Mouse (Mus musculus) C2C12 (cell line): Measurements from ENCODE around the gene Lamb3. TPM values are rescaled to one million over a fixed set of nuclear protein-coding genes. Genes with fewer than 3 reads are reported as not detected.

Experiments
- H3K27me3 ChIP-seq: one replicate; pipeline ENCODE4 v1.6.1; 2011; ENCODE audit not compliant: control insufficient read depth, insufficient read depth, insufficient read length
- H3K36me3 ChIP-seq: one replicate; pipeline ENCODE4 v1.6.1; 2011; ENCODE audit not compliant: control insufficient read depth, insufficient read depth
- H3K4me3 ChIP-seq: one replicate; pipeline ENCODE4 v1.5.1; 2011; ENCODE audit warnings: mild to moderate bottlenecking, control low read depth; ENCODE audit not compliant: poor library complexity, insufficient read depth, severe bottlenecking
- H3K79me2 ChIP-seq: one replicate; pipeline ENCODE4 v1.6.1; 2011; ENCODE audit not compliant: control insufficient read depth, insufficient read depth
- H3K79me3 ChIP-seq: one replicate; pipeline ENCODE4 v1.6.1; 2011; ENCODE audit warnings: low read depth, control low read depth
- H3ac ChIP-seq: one replicate; pipeline ENCODE3; 2011; ENCODE audit warnings: low read depth; ENCODE audit not compliant: control insufficient read depth, insufficient read length
- CEBPB ChIP-seq: IDR thresholded peaks from one replicate; pipeline ENCODE4 v1.6.1; 2011; ENCODE audit warnings: low read depth, mild to moderate bottlenecking, control low read depth, moderate library complexity
- CTCF ChIP-seq: IDR thresholded peaks from one replicate; pipeline ENCODE4 v1.5.1; 2011; ENCODE audit not compliant: control insufficient read depth, insufficient read depth, insufficient read length
- FOSL1 ChIP-seq: IDR thresholded peaks from one replicate; pipeline ENCODE4 v1.8.0; 2011; ENCODE audit warnings: mild to moderate bottlenecking, low read length; ENCODE audit not compliant: poor library complexity, insufficient read depth, severe bottlenecking
- MAX ChIP-seq: IDR thresholded peaks from one replicate; pipeline ENCODE4 v1.6.1; 2011; ENCODE audit warnings: mild to moderate bottlenecking, control low read depth
- MYOD1 ChIP-seq: IDR thresholded peaks from one replicate; pipeline ENCODE4 v1.6.1; 2011; ENCODE audit warnings: low read depth; ENCODE audit not compliant: control insufficient read depth, insufficient read length
- MYOG ChIP-seq: IDR thresholded peaks from one replicate; pipeline ENCODE4 v1.6.1; 2011; ENCODE audit not compliant: control insufficient read depth, insufficient read length; ENCODE audit errors: extremely low read depth
- USF1 ChIP-seq: IDR thresholded peaks from one replicate; pipeline ENCODE4 v1.6.1; 2011; ENCODE audit warnings: low read depth, mild to moderate bottlenecking, control low read depth, moderate library complexity
- polyA plus RNA-seq: library from polyadenylated mRNA; unstranded; fragments of >200 nt; fragmentation: generic; extraction: Trizol; gene quantifications from one replicate; pipeline ENCODE4 v1.2.1, GENCODE M21; 2012; ENCODE audit warnings: missing spikeins

The Lamb3 gene
- polyA plus RNA-seq, 1 experiment = 5.3 TPM

DNA sequence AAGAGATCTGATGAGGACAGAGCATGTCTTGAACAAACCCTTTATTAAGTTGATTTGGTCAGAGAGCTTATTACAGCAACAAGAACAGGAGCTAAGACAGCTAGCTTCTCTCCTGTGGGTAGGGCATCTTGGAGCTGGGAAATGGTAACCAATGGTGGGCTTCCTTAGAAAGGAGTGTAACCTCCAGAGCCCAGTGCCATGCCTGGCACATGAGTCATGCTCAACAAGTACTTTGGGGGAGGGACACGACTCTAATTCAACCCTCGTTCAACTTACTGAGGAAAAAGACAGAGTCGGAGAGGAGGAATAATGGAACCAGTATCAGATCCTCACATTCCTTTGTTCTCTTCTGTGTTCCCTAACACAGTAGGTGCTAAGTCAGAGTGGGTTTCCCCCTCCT, 112.2 kb downstream of the Lamb3 start:
- no peak overlapping the region for H3ac ChIP-seq
- no peaks in the 10 kb centered on the region for H3K79me2 ChIP-seq
- H3K36me3 ChIP-seq = no peaks in the 10 kb centered on the region
- H3K4me3 ChIP-seq = no peak overlapping the region
- H3K79me3 ChIP-seq = no peaks in the 10 kb centered on the region
- H3K27me3 ChIP-seq = no peaks in the 10 kb centered on the region
- TF ChIP-seq FOSL1 (peak; percentile 13), CEBPB (no peak), MYOD1 (no peak), USF1 (no peak), CTCF (no peak)

DNA sequence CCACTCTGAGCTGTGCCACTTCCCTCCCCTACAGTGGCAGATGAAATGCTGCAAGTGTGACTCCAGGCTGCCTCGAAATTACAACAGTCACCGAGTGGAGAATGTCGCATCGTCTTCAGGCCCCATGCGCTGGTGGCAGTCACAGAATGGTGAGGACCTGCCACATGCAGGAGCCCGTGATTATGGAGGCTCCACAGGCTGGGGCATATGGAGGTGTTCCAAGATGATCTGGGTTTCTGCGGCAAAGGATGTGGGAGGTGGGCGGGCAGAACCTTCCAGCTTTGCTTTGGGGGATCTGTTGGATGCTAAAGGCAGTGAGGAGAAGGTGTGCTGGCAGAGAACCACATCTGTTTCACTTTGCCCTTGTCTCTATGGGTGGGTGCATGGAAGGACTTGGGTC, 112.9 kb downstream of the Lamb3 start:
- Histone ChIP-seq H3K36me3 (no peaks in the 10 kb centered on the region), H3K79me2 (no peaks in the 10 kb centered on the region), H3ac (no peak overlapping the region), H3K4me3 (no peak overlapping the region), H3K27me3 (no peaks in the 10 kb centered on the region), H3K79me3 (no peaks in the 10 kb centered on the region)
- no peak for TF ChIP-seq CTCF

DNA sequence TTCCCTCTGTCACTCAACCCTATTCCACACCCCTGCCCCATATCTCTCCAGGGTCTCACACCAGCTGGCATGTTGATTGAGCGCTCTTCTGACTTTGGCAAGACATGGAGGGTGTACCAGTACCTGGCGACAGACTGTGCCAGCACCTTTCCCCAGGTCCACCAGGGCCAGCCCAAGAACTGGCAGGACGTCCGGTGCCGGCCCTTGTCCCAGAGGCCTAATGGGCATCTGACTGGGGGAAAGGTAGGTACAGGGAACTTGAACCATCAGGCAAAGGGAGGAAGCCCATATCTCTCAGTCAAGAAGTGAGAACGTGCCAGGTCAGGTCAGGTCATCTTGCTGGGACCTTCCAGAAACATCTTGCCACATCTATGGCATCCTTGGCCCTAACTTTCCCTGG, 116.2 kb downstream of the Lamb3 start:
- H3K27me3 ChIP-seq = no peaks in the 10 kb centered on the region
- no peak overlapping the region for H3K4me3 ChIP-seq
- no peak overlapping the region for H3ac ChIP-seq
- H3K79me2 ChIP-seq = no peaks in the 10 kb centered on the region
- TF ChIP-seq MYOD1 (no peak), FOSL1 (no peak), MAX (no peak), CTCF (no peak), MYOG (no peak), USF1 (no peak), CEBPB (no peak)
- H3K79me3 ChIP-seq = no peaks in the 10 kb centered on the region
- no peaks in the 10 kb centered on the region for H3K36me3 ChIP-seq

DNA sequence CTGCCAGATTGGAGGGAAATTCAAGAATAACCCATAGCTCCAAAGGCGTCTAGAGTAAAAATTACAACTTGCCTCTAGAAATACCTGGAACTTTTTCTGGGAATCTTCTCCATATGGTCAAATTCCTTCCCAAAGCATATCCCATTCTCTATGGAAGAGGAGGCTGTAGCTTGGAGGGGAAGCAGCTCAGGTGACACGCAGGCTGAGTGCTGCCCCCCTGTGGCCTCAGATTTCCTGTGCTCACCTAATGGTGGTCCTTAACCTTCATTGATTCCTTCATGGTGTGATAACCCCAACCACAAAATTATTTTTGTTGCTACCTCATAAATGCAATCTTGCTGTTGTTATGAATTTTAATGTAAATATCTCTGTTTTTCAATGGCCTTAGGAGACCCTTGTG, 116.7 kb downstream of the Lamb3 start:
- Histone ChIP-seq H3K36me3 (no peaks in the 10 kb centered on the region), H3K4me3 (no peak overlapping the region), H3K79me3 (no peaks in the 10 kb centered on the region), H3ac (no peak overlapping the region), H3K79me2 (no peaks in the 10 kb centered on the region), H3K27me3 (no peaks in the 10 kb centered on the region)
- no peak for TF ChIP-seq USF1
- no peak for TF ChIP-seq FOSL1
- peak; percentile 79 for TF ChIP-seq CTCF

DNA sequence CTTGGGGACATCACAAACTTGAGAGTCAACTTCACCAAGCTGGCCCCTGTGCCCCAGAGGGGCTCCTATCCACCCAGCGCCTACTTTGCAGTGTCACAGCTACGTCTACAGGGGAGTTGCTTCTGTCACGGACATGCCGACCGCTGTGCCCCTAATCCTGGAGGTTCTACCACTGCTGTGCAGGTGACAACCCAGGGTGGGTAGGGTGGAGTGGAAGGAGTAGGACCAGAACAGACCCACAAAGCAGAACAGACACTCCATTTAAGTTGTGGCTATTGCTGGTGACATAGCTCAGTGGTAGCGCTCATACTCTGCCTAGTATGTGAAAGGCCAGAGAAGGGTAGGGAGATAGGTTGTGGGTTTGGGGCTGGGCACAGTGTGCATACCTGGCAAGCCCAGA, 118.4 kb downstream of the Lamb3 start:
- TF ChIP-seq USF1 = no peak
- TF ChIP-seq MAX = no peak
- TF ChIP-seq CTCF = no peak
- no peak for TF ChIP-seq CEBPB
- no peak for TF ChIP-seq MYOG
- H3ac ChIP-seq = no peak overlapping the region
- no peaks in the 10 kb centered on the region for H3K27me3 ChIP-seq
- H3K79me3 ChIP-seq = no peaks in the 10 kb centered on the region
- no peaks in the 10 kb centered on the region for H3K36me3 ChIP-seq
- H3K79me2 ChIP-seq = no peaks in the 10 kb centered on the region
- no peak overlapping the region for H3K4me3 ChIP-seq

DNA sequence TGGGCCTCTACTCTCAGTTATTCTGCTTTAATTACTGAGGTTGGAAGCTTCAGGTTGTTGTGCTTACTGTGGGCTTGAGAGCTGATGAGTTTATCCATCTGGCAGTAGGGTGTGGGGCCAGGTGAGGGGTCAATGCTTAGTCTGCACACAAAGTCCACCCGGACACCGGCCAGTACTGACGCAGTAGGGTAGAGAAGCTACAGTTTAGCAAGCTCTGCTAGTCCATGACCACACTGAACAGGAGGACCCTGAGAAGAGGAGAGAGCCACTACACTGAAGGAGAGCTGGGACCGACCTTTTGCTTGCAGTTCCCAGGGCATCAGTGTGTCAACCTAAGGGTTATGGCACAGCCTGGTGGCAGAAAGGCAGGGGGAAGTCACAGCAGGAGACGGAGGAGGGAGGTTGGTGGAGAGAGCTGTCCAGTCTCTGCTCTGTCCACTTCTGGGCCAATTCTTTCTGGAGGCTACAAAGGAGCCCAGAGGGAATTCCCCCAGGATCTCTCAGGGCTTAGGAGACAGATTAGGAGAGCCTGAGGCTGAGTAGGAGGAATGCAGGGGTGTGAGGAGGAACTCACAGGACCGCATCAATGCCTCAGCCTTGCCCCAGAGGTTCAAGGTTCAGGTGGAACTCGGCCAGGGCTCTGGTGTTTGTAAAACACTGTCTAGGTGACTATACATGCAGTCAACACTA, 119.1 kb downstream of the Lamb3 start:
- Histone ChIP-seq H3K79me3 (no peaks in the 10 kb centered on the region), H3K36me3 (no peaks in the 10 kb centered on the region), H3K27me3 (no peaks in the 10 kb centered on the region), H3ac (no peak overlapping the region), H3K79me2 (no peaks in the 10 kb centered on the region), H3K4me3 (no peak overlapping the region)
- TF ChIP-seq MYOD1 = no peak
- TF ChIP-seq CTCF = peak; percentile 30

DNA sequence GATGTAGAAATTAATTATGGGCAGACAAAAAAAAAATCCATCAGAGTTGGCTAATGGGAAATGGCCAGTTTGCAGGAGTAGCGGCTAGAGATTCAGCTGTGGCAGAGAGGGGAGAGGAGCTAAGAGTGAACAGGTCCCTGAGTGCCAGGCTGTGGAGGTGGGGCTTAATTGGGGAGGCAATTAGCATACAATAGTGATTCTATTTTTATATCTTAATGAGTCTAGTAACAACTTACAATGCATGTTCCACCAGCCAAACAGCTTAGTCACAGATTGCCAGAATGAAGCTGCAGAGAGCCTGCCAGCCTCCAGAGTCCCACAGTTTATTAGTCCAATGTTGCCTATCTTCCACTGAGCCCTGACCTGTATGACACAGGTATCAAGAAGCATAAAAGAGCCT, 119.7 kb downstream of the Lamb3 start:
- no peaks in the 10 kb centered on the region for H3K79me2 ChIP-seq

More for the DNA sequence above, 119.7 kb downstream of the Lamb3 start:
- H3K4me3 ChIP-seq = no peak overlapping the region
- no peak for TF ChIP-seq FOSL1
- no peak for TF ChIP-seq CEBPB
- no peak for TF ChIP-seq MYOD1
- TF ChIP-seq MAX = no peak
- TF ChIP-seq CTCF = no peak
- TF ChIP-seq USF1 = no peak
- no peak for TF ChIP-seq MYOG
- H3K27me3 ChIP-seq = no peaks in the 10 kb centered on the region
- no peaks in the 10 kb centered on the region for H3K36me3 ChIP-seq
- no peak overlapping the region for H3ac ChIP-seq
- H3K79me3 ChIP-seq = no peaks in the 10 kb centered on the region
